Mouse (Mus musculus): ENCODE measurements around the gene Duoxa2. TPM values are rescaled to one million over a fixed set of nuclear protein-coding genes. Genes with fewer than 3 reads are reported as not detected.

Duoxa2 gene
- not detected in 2 replicates for polyA plus RNA-seq (2015; fragmentation: Nextera tagmentation; extraction: Ambion mirVana)

DNA sequence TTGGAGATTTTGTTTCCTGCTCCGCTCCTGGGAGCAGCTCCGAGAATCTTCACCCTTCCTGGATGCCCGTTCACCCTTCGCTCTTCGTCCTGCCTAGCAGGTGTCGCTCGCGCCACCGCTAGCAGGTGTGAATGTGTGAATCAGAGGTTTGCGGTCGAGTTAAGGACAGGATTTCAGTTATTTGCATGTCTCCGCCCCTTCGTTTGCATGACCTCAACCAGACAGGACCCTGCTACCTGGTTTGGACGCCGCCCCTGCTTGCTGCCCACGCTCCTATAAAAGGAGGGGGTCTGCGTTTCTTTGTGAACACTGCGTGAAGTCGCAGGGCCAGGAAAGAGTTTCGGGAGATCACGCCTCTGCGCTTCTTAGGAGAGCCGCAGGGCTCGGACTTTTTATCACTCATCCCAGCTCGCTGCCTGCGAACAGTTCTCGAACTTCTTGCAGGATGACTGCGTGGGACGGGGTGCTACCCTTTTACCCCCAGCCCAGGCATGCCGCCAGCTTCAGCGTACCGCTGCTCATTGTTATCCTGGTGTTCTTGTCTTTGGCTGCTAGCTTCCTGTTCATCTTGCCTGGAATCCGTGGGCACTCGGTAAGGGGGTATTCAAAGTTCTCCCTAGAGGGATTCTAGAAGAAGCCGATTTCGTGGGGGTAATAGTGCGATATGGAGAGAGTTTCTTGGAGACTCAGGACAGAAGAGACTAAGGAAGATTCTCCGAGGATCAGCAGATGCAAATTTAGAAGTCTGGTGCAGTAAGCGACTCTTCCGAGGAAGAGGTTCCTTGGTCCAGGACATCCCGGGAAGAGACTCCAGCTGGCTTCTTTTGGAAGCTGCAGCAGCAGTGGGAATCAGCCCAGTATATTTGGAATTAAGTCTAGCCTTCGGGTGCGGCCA is at the start of gene Duoxa2:
TSS of gene Duoxa2 (plus strand) at position 305 of the 895 bp plus-strand sequence.
- peak within 1 kb of the TSS; percentile 59 for H3K4me2 ChIP-seq (ENCODE audit: low read depth, low read length)
- H3K4me3 ChIP-seq (ENCODE audit: low read length): peak within 1 kb of the TSS; percentile 45
- WGBS: 1% methylated on average over 43 of the region's 43 CpGs
- no peak for ATAC-seq (replicated peaks; ENCODE audit: extremely low read depth, insufficient read depth, low FRiP score)
- H3K9me3 ChIP-seq (replicated peaks; ENCODE audit: control insufficient read depth, low read length): no peaks in the 10 kb centered on the region
- H3K9ac ChIP-seq (ENCODE audit: low read length): no peak within 1 kb of the TSS
- no peak within 1 kb of the TSS for H3K27ac ChIP-seq (ENCODE audit: low read length)
- peaks cover 88% of the 10 kb centered on the region for H3K27me3 ChIP-seq (ENCODE audit: control insufficient read depth, insufficient read depth, low read length)
- no peaks in the 10 kb centered on the region for H3K36me3 ChIP-seq (ENCODE audit: control insufficient read depth, insufficient read depth)
- peaks cover 25% of the 10 kb centered on the region for H3K4me1 ChIP-seq (ENCODE audit: control insufficient read depth, insufficient read depth, low read length)

GRCm38 (mm10) chr2:122255997-122256396 is 42.7 kb upstream of the Duoxa2 start:
- Histone ChIP-seq H3K9me3 (replicated peaks; ENCODE audit: control insufficient read depth, low read length) (no peaks in the 10 kb centered on the region), H3K27ac (ENCODE audit: low read length) (no peak overlapping the region), H3K4me3 (ENCODE audit: low read length) (no peak overlapping the region), H3K27me3 (ENCODE audit: control insufficient read depth, insufficient read depth, low read length) (no peaks in the 10 kb centered on the region), H3K9ac (ENCODE audit: low read length) (no peak overlapping the region), H3K4me2 (ENCODE audit: low read depth, low read length) (no peak overlapping the region), H3K36me3 (ENCODE audit: control insufficient read depth, insufficient read depth) (peaks cover 7% of the 10 kb centered on the region), H3K4me1 (ENCODE audit: control insufficient read depth, insufficient read depth, low read length) (no peaks in the 10 kb centered on the region)
- 94% methylated on average over 5 of the region's 5 CpGs for WGBS
- ATAC-seq (replicated peaks; ENCODE audit: extremely low read depth, insufficient read depth, low FRiP score): no peak

GRCm38 (mm10) chr2:122260729-122261128 is 38.0 kb upstream of the Duoxa2 start:
- no peak for ATAC-seq (replicated peaks; ENCODE audit: extremely low read depth, insufficient read depth, low FRiP score)
- H3K36me3 ChIP-seq (ENCODE audit: control insufficient read depth, insufficient read depth): peaks cover 18% of the 10 kb centered on the region
- no peaks in the 10 kb centered on the region for H3K27me3 ChIP-seq (ENCODE audit: control insufficient read depth, insufficient read depth, low read length)
- 80% methylated on average over 5 of the region's 5 CpGs for WGBS
- no peak overlapping the region for H3K27ac ChIP-seq (ENCODE audit: low read length)
- no peak overlapping the region for H3K4me2 ChIP-seq (ENCODE audit: low read depth, low read length)
- no peaks in the 10 kb centered on the region for H3K4me1 ChIP-seq (ENCODE audit: control insufficient read depth, insufficient read depth, low read length)
- no peak overlapping the region for H3K9ac ChIP-seq (ENCODE audit: low read length)
- H3K4me3 ChIP-seq (ENCODE audit: low read length): no peak overlapping the region
- no peaks in the 10 kb centered on the region for H3K9me3 ChIP-seq (replicated peaks; ENCODE audit: control insufficient read depth, low read length)

DNA sequence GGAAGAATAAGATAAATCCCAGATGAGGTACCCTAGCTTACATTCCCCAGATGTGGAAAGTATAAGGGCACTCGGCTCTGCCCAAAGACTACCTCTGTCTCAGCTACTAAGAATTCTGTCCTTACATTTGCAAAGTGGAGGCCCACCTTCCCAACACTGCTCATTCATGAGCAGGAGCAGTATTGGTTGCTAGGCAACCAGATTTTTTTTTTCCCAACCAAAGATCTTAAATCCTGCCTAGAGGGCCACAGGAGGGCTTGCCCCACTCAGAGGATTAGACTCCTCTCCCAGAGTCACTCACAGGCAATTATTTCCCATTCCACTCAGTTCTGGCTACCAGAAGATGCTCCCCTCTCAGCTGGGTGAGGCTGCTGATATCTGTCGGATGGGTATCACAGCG is 34.0 kb upstream of the Duoxa2 start:
- Histone ChIP-seq H3K4me2 (ENCODE audit: low read depth, low read length) (no peak overlapping the region), H3K9me3 (replicated peaks; ENCODE audit: control insufficient read depth, low read length) (no peaks in the 10 kb centered on the region), H3K27me3 (ENCODE audit: control insufficient read depth, insufficient read depth, low read length) (no peaks in the 10 kb centered on the region), H3K4me3 (ENCODE audit: low read length) (no peak overlapping the region), H3K4me1 (ENCODE audit: control insufficient read depth, insufficient read depth, low read length) (no peaks in the 10 kb centered on the region), H3K36me3 (ENCODE audit: control insufficient read depth, insufficient read depth) (peaks cover 11% of the 10 kb centered on the region), H3K9ac (ENCODE audit: low read length) (no peak overlapping the region), H3K27ac (ENCODE audit: low read length) (no peak overlapping the region)
- WGBS: 83% methylated on average over 3 of the region's 3 CpGs
- no peak for ATAC-seq (replicated peaks; ENCODE audit: extremely low read depth, insufficient read depth, low FRiP score)

- Histone ChIP-seq H3K9me3 (replicated peaks; ENCODE audit: control insufficient read depth, low read length) (no peaks in the 10 kb centered on the region), H3K4me2 (ENCODE audit: low read depth, low read length) (no peak overlapping the region), H3K4me1 (ENCODE audit: control insufficient read depth, insufficient read depth, low read length) (no peaks in the 10 kb centered on the region), H3K27ac (ENCODE audit: low read length) (no peak overlapping the region), H3K4me3 (ENCODE audit: low read length) (no peak overlapping the region), H3K27me3 (ENCODE audit: control insufficient read depth, insufficient read depth, low read length) (no peaks in the 10 kb centered on the region), H3K9ac (ENCODE audit: low read length) (no peak overlapping the region), H3K36me3 (ENCODE audit: control insufficient read depth, insufficient read depth) (peaks cover 5% of the 10 kb centered on the region)
- no peak for ATAC-seq (replicated peaks; ENCODE audit: extremely low read depth, insufficient read depth, low FRiP score)
- WGBS: 84% methylated on average over 7 of the region's 7 CpGs
Observed at GRCm38 (mm10) chr2:122266407-122267193, 32.1 kb upstream of the Duoxa2 start.

DNA sequence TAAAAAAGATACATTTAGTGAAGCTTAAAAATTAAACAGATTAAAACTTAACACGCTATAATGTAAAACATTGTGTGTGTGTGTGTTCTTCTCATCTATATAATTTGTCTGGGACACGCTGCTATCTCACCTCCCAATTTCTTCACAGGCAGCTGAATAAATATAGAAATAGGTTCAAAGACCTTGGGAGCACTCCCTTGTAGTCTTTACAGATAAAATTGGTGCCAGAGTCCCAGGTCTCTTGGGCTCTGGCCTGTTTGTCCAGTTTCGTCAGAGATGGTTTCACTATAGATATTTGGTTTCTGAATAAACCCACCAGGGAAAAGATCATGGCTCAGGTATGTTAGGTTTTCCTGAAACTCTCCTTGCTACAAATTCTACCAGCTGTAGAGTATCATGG is 19.9 kb upstream of the Duoxa2 start:
- H3K4me2 ChIP-seq (ENCODE audit: low read depth, low read length): no peak overlapping the region
- H3K27ac ChIP-seq (ENCODE audit: low read length): no peak overlapping the region
- no peaks in the 10 kb centered on the region for H3K4me1 ChIP-seq (ENCODE audit: control insufficient read depth, insufficient read depth, low read length)
- H3K4me3 ChIP-seq (ENCODE audit: low read length): no peak overlapping the region
- ATAC-seq (replicated peaks; ENCODE audit: extremely low read depth, insufficient read depth, low FRiP score): no peak
- H3K9ac ChIP-seq (ENCODE audit: low read length): no peak overlapping the region
- WGBS: 81% methylated on average over 3 of the region's 3 CpGs
- H3K36me3 ChIP-seq (ENCODE audit: control insufficient read depth, insufficient read depth): no peaks in the 10 kb centered on the region
- no peaks in the 10 kb centered on the region for H3K9me3 ChIP-seq (replicated peaks; ENCODE audit: control insufficient read depth, low read length)
- H3K27me3 ChIP-seq (ENCODE audit: control insufficient read depth, insufficient read depth, low read length): no peaks in the 10 kb centered on the region

DNA sequence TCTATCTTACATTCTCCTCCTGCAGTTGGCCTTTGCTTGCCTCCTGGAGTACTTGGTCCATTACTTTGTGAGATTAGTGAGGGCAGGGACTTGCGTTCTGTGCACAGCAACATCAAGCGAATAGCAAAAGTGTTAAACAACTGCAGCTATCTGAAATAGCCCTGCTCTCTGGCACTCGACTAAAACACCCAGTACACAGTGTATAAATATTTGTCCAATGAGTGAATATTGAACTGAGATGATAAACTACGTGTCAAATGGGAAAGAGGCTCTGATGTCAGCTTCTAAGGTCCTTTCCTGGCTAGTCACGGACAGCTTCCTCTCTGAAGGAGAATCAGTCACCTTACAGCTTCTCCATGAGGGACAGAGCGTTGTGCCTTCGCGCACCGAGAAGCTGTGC is 14.6 kb upstream of the Duoxa2 start:
- 72% methylated on average over 9 of the region's 9 CpGs for WGBS
- Histone ChIP-seq H3K27me3 (ENCODE audit: control insufficient read depth, insufficient read depth, low read length) (no peaks in the 10 kb centered on the region; the same call in 1 of the 2 replicates), H3K27ac (ENCODE audit: low read length) (no peak overlapping the region), H3K36me3 (ENCODE audit: control insufficient read depth, insufficient read depth) (no peaks in the 10 kb centered on the region), H3K9me3 (replicated peaks; ENCODE audit: control insufficient read depth, low read length) (no peaks in the 10 kb centered on the region), H3K4me1 (ENCODE audit: control insufficient read depth, insufficient read depth, low read length) (no peaks in the 10 kb centered on the region), H3K4me3 (ENCODE audit: low read length) (no peak overlapping the region), H3K4me2 (ENCODE audit: low read depth, low read length) (no peak overlapping the region), H3K9ac (ENCODE audit: low read length) (no peak overlapping the region)
- ATAC-seq (replicated peaks; ENCODE audit: extremely low read depth, insufficient read depth, low FRiP score): no peak

GRCm38 (mm10) chr2:122286137-122286536 is 12.6 kb upstream of the Duoxa2 start:
- Histone ChIP-seq H3K9me3 (replicated peaks; ENCODE audit: control insufficient read depth, low read length) (no peaks in the 10 kb centered on the region), H3K27me3 (ENCODE audit: control insufficient read depth, insufficient read depth, low read length) (peaks cover 5% of the 10 kb centered on the region; the same call in 1 of the 2 replicates), H3K36me3 (ENCODE audit: control insufficient read depth, insufficient read depth) (no peaks in the 10 kb centered on the region), H3K4me2 (ENCODE audit: low read depth, low read length) (no peak overlapping the region), H3K9ac (ENCODE audit: low read length) (no peak overlapping the region), H3K4me1 (ENCODE audit: control insufficient read depth, insufficient read depth, low read length) (no peaks in the 10 kb centered on the region), H3K4me3 (ENCODE audit: low read length) (no peak overlapping the region), H3K27ac (ENCODE audit: low read length) (no peak overlapping the region; the same call in 1 of the 2 replicates)
- WGBS: 44% methylated on average over 7 of the region's 7 CpGs
- ATAC-seq (replicated peaks; ENCODE audit: extremely low read depth, insufficient read depth, low FRiP score): peak; percentile 81

DNA sequence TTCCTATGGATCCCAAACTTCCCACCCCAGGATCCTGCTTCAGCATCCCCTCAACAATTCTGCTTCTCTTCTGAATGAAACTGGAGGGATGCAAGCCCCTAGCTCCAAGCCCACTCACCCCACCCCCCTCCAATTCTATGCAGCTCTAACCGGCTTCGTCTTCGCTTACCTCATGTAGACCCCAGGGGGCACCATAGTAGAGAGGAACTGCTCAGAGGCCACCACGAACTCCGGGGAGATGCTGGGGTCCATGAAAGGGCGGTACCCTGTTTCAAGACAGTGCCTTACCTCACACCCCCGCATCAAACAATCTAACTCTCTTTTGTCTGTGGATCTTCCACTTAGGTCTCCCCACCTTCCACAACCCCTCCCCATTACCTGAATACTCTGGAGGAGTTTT is 3.8 kb upstream of the Duoxa2 start:
- H3K9me3 ChIP-seq (replicated peaks; ENCODE audit: control insufficient read depth, low read length): no peaks in the 10 kb centered on the region
- no peak overlapping the region for H3K4me2 ChIP-seq (ENCODE audit: low read depth, low read length)
- 7% methylated on average over 7 of the region's 7 CpGs for WGBS
- H3K27me3 ChIP-seq (ENCODE audit: control insufficient read depth, insufficient read depth, low read length): peaks cover 70% of the 10 kb centered on the region
- no peak for ATAC-seq (replicated peaks; ENCODE audit: extremely low read depth, insufficient read depth, low FRiP score)
- H3K4me3 ChIP-seq (ENCODE audit: low read length): no peak overlapping the region
- no peak overlapping the region for H3K9ac ChIP-seq (ENCODE audit: low read length)
- H3K4me1 ChIP-seq (ENCODE audit: control insufficient read depth, insufficient read depth, low read length): peaks cover 10% of the 10 kb centered on the region
- no peaks in the 10 kb centered on the region for H3K36me3 ChIP-seq (ENCODE audit: control insufficient read depth, insufficient read depth)
- H3K27ac ChIP-seq (ENCODE audit: low read length): no peak overlapping the region
